Mouse (Mus musculus) bone marrow macrophage, adult 2 months (primary cell): ENCODE results near the gene Olfr715b.
"Not testable (repeated sequence)": the region's sequence is repeated elsewhere in the genome, so short reads cannot be mapped to it uniquely, and the experiment has no call there.

Experiments used
- CTCF ChIP-seq: IDR thresholded peaks from 2 replicates; pipeline ENCODE4 v1.5.1; 2012; ENCODE audit warnings: low read depth, mild to moderate bottlenecking, low read length, moderate library complexity
- POLR2A ChIP-seq: IDR thresholded peaks from 2 replicates; pipeline ENCODE4 v1.6.1; 2012; ENCODE audit warnings: mild to moderate bottlenecking, low read depth, low read length, borderline replicate concordance

GRCm38 (mm10) chr7:107138027-107138426 is 27.9 kb upstream of the Olfr715b start, which contains the start of gene Olfr716:
- TF ChIP-seq CTCF, POLR2A: not testable (repeated sequence)
